Mouse (Mus musculus) frontal cortex, postnatal 14 days (tissue): ENCODE results near the gene Cd2ap.
A peak's percentile ranks its signal among the peaks of the same experiment; 100 is the strongest.
"Not testable (repeated sequence)": the region's sequence is repeated elsewhere in the genome, so short reads cannot be mapped to it uniquely, and the experiment has no call there.

Experiments
- DNase-seq, 2 experiments: peaks; one replicate each; pipeline ENCODE4 v3.0.0; 2022; ENCODE audit warnings: low spot score in 2 of 2

Cd2ap gene

DNA sequence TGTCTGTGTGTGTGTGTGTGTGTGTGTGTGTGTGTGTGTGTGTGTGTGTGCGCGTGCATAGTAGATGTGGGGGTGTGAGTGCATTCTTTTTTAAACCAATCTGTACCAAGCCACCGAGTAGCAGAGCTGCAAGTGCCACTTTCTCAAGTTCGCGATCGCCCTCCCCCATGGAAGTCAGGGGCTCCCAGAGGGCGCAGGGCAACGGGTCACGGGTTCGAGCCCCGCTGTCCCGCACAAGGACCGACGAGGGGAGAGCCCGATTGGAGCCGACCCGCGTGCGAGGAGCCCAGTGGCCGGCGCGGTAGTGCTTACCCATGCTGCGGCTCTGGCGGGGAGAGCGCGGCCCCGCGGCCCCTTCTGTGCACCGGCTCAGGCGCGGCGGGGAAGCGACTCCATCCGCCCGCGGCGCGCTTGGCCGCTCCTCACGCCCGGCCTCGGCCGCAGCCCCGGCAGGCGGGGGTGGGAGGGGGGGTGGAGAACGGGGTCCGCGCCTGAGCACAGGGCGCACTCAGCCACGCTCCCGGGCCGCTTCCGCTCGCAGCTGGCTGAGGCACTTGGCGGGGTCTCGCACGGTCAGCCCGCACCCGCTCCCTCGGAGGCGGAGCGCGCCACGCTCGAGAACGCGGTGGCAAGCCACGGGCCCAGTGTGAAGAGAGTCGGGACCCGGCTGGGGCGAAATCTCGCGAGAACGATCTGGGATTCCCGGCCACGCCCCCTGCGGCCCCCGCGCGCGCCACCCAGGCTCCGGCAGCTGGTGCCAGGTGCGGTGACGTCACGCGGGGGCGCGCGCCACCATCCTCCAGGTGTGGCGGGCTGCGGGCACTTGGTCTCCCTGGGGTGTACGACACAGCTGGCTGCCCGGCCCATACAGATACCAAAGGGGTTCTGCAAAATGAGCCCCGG, at the start of gene Cd2ap:
Gene Cd2ap, minus strand, starts transcription at position 665 of the 903 bp plus-strand sequence.
- DNase-seq = peak; percentile 90 to 95

DNA sequence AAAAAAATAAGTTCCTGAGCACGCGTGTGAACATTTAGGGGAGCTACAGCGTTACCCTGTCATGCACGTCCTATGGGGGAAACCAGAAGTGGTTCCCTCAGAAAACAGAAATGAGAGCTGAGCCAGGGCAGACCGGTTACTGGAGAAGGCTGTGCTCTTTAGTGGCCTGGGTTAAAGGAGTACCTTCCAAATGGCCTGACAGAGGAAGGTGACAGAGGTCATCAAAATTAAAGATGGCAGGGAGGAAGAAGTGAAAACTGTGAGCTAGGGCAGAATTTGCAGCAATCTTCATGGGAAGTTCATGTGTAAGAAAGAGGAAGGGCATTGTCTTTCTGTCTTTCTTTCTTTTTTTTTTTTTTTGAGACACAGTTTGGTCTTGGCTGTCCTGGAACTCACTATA, 48.3 kb upstream of the Cd2ap start:
- no peak for DNase-seq

DNA sequence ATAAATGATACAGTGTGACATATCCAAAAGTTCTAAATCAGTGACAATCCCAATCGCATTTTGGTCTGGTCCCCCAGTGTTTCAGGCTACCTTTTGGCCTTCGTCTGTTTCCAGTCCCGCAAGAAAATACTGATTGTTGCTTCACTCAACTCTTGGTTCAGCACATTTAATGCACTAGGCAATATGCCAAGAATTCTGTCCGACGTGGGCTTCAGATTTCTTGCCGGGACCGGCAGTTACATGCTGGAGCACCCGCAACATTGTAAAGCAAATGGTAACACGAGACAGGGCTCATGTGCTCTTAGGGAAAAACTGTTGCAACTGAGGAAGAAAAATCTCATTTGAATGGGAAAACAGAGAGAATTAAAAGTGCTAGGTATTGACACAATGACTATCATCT, 42.3 kb upstream of the Cd2ap start:
- no peak for DNase-seq

DNA sequence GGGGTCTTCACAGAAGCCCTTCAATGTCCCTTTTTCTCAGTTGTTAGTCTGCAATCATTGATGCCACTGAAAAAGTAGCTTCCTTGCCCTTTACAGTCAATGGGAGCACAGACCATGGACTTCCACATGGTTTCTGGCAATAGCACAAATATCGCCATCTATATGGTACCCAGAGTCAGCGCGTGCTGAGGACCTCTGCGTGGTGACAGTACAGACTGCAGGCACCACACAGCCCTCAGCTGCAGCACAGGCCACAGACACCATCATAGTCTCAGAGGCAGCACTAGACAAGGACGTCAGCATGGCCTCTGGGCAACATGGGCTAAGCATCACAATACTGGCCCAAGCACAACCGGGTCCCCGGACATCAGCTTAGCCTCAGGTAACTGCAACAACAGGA, 38.3 kb upstream of the Cd2ap start:
- DNase-seq = no peak

DNA sequence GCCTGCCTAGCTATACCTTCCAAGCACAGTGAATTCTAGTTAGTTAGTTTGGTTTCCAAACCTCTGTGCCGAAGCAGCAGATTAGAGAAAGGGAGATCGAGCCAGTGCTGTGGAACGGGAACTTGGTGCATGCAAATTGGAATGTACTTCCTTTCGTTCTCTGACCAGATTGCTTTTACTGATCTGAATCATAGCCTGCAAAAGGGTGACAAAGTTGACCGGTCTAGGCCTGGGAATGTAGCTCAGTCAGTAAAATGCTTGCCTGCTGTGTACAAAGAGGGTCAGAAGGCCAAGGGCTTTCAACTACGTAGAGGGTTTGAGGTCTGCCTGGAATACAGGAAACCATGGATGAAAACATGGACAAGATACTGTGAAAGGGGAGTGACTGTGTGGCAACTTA, 35.7 kb upstream of the Cd2ap start:
- no peak for DNase-seq

DNA sequence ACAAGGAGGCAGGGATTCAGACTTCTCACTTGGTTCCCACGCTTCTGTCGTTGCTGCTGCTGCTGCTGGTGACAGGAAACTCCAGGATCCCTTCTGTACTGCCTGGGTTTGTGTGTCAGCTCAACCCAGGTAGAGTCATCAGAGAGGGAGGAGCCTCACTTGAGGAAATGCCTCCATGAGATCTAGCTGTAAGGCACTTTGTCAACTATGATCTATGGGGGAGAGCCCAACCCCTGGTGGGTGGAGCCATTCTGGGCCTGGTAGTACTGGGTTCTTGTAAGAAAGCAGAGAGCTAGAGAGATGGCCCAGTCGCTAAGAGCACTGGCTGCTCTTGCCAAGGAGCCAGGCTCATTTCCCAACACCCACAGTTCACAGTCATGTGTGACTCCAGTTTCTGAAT, 34.0 kb upstream of the Cd2ap start:
- no peak for DNase-seq

DNA sequence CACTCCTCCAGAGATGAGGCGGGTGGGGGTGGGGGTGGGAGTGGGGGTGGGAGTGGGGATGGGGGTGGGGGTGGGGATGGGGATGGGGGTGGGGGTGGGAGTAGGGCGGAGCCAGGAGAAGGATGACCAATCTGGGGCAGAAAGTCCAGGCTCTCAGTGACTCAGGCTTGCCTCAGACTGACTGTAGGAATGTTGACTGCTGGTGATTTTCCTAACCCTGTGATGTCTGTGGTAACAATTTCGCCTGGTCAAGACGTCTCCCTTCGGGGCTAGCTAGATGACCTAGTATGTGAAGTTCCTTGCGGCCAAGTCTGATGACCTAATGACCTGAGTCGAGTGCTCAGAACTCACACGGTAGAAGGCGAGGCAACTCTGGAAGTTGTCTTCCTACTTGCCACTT, 32.9 kb upstream of the Cd2ap start:
- no peak for DNase-seq

DNA sequence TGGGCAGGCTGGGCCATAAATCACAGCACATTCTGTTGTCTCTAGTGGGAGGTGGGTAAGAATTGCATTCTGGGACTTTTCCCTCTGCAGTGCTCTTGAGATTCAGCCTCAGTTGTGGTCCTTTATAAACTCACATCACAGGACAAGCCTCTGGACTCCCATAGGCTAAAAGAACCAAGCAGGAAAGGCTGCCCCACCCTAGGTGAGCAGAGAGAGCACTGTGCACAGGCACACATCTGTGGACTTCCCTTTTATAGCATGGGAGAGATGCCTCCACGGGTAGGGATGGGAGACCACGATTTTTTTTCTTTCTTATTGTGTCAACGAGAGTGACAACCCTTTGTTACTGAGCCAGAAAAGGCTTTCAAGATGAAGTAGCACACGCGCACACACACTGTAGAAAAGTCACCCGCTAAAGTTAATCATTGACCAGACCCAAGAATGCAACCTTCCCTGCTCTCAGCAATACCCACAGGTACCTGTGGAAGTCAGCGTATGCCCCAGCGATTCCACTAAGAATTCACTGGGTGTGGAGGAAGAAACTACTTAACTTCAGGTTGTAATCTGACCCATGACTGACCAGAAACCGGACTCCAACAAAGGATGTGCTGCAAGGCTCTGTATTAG, 32.4 kb upstream of the Cd2ap start:
- DNase-seq = no peak

DNA sequence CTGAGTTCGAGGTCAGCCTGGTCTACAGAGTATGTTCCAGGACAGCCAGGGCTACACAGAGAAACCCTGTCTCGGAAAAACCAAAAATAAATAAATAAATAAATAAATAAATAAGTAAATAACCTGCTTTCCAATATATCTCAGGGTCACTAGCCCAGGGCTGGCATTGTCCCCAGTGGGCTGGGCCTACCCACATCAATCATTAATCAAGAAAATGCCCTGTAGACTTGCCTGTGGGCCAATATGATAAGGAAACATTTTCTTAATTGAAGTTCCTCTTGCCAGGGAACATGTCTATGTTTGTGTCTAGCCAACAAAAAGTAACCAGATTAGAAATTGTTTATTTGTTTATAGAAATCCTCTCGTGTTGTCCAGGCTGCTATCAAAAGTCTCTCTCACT, 31.7 kb upstream of the Cd2ap start:
- no peak for DNase-seq

DNA sequence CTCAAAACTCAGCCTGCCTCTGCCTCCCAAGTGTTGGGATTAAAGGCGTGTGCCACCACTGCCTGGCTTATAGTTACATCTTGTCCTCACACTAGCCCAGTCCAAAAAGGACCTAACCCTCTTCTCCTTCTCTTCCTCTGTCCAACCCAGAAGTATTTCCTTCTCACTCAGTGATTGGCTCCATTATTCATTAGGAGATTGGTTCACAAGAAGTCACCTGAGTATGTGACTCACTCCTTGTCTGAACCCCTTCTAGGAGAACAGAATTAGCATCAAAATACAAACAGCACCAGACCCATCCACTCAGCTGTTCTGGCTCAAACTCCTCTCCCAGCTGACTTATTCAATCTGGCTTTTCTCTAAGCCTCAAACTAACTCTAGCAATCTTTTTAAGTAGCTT, 30.0 kb upstream of the Cd2ap start:
- not testable (repeated sequence) for DNase-seq

DNA sequence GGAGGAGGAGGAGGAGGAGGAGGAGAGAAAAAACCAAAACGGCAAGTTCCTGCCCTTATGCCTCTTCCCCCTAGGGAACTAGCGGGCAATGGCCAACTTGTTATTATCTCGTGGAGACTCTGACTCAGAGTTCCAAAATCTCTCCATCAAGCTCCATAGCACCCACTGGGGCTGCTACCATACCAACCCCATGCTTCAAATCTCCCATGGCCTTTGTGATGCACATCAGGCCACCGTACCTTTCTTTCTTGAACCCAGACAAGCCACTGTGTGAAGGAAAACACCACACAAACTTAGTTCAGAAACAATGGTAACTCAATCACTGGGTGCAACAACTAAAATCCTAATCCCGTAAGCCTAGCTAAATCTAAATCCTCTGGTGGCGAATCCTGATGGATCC, 29.5 kb upstream of the Cd2ap start:
- no peak for DNase-seq

DNA sequence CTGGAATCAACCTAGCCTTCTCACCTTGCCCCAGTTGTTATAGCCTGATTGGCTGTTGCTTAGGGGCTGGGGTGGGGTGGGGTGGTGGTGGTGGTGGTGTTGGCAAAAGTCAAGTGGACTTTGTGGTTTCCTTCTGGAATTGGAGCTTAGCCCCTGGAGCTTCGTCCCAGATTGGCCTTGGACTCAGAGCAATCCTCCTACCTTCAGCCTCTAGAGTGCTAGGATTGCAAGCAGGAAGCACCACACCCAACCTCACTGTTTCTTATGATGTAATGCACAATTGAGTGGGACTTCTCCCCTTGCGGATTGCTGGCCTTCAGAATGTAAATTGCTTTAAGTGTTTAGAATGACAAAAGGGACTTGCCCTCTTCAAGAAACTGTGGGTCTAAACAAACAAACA, 24.3 kb upstream of the Cd2ap start:
- no peak for DNase-seq

DNA sequence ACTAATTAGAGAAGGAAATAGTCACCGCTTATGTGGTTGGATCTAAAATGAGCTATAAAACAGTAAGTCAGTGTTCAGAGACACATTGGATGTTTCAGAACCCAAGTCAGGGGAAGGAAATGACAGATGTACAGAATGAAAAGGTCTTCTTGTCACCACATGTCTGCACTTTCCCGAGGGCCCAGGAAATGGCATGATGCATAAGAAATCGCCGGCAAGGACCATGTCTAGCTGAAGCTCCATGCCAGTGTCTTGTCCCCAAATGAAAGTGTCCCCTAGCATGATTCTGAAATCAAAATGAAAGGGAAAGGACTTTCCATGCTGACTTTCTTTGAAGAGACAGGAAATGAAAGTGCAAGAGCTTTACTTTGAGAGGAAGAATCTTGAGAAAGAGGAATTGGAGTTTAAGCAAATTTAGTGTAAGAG, 10.8 kb upstream of the Cd2ap start:
- no peak for DNase-seq

DNA sequence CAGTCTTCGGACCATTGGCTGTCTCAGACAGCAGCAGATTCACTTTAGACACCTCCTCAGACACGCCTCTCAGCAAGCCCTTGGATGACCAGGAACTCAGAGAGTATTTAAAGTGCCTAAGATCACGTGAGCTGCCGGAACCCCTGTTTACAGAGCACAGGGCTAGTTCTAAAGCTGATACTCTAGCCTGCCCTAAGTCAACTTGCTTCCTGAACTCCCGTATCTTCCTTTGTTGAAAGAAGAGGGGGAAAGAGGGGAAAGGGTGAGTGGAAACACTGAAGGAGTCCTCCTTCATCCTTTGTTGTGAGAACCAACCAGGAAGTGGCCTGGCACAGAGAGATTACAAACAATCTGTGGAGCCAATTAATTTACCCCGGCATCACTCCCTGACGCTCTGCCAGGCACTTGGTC, 8.6 kb upstream of the Cd2ap start:
- no peak for DNase-seq

DNA sequence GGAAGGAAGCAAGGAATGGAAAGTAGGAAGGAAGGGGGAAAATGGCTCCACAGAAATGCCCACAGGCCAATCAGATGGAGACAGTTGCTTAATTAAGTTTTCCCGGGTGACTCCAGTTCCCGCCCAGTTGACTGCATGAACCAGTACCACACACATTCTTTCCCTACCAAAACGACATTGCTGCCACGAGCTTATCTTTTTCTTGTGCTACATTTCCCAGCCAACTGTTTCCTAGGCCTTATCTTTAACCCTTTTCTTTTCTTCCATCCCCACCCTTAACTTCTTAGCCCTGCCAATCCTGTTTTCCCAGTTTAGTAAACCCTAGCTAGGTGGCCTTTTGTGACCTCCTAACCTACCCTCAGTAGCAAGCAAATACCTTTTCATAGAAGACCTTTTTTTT, 7.9 kb upstream of the Cd2ap start:
- DNase-seq = no peak

DNA sequence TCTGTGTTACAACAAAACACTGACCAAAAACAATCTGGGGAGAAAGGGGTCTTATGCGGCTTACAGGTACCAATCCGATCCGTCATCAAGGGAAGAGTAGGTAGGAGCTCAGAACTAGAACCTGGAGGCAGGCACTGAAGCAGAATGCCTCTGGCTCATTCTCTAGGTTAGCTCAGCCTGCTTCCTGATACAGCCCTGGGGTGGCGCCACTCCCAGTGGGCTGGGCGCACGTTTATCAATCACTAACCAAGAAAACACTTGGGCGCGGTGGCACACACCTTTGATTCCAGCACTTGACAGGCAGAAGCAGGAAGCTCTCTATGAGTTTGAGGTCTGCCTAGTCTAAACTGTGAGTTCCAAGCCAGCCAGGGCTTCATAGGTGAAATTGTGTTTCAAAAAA, 7.3 kb upstream of the Cd2ap start:
- no peak for DNase-seq

DNA sequence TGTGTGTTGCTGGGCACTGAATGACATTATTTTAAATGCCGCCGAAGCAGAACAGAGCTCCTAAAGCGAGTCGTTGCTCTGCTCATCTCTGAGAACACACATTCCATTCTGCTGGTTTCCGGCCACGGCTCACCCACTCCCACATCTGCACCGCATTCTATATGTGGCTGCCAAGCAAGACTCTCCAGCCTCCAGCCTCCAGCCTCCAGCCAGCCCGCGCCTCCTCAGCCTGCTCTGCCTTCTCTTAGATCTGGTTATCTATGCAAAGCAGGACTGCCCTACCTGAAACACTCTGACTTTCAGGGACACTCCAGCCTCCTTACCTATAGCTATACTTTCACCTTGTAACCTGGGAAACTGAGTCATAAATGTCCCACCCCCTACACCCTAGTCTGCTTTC, 6.8 kb upstream of the Cd2ap start:
- DNase-seq = peak in 1 of 2 experiments; percentile 17

DNA sequence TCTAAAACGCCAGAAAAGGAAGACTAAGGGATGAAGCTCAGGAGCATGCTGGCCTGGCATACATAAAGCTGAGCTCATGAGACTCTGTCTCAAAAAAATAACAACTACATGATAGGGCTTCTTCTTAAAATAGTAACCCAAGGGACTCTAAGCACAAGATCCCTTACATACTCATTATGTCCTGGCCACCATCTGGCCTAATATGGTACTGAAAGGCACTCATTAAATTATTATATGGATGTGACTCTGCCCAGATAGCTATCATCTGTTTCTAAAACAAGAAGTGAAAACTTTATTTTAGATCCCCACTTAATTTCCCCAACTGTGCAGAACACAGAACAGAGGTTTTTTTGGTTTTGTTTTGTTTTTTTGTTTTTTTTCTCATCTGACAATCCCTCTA, 6.4 kb upstream of the Cd2ap start:
- DNase-seq = no peak

DNA sequence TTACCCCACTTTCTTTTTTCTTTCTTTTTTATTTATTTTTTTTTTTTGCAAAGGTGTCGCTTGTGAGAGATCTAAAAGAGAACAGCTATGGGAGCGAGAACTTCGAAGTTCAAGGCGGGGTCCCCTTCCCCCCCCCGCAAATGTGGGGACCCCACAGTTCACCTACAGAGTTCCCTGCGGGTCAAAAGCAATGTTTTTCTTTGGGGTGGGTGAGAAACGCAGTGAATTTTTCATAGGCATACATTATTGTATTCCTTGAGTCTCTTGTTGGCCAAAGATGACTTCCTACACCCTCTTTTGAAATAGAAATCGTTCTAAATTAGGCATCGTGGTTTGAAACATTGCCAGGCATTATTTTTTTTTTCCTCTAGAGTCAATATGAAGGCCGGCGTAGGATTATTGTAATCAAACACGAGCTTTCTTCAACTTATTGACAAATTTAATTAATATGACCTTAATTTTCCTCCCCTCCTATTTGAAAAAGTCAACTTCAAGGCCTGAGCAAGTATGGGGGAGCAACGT, 500 bp upstream of the Cd2ap start:
- DNase-seq = no peak

DNA sequence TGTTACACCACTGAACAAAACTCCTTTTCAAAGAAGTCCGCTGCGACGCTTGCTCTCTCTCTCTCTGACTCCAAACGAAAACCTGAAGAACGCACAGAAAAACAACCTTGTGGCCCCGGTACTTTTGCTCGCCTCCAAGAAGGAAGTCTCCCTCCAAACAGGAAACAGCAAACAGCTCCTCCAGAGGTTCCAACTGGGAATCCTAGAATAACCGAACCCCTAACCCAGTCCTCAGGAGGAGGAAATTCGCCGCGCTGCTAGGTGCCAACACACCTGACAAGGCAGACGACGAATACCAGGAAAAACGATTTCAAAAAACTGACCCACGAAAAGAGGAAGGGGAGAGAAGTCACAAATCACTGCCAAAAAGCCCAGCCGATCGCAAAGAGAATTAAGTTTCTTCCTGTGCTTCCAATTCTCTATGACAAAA, 879 bp downstream of the Cd2ap start:
- peak; percentile 22 to 24 for DNase-seq

DNA sequence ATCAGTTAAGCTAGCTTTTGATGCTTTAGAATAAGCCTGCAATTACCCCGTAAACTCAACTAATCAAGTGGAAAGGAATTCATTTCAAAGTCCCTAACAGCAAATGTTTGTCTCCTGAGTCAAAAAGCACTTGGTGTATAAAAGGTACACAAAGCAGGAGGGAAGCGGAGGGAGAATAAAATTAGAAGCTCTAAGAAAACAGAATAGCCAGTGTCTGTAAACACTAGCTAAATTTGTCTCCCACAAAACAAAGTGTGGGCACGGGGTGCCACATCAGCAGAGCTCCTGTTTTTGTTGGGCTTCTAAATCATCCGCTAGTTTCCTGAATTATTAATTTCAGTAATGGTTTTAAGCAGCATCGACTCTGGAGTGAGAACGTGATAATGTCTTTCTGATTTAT, 1.4 kb downstream of the Cd2ap start:
- DNase-seq = no peak

DNA sequence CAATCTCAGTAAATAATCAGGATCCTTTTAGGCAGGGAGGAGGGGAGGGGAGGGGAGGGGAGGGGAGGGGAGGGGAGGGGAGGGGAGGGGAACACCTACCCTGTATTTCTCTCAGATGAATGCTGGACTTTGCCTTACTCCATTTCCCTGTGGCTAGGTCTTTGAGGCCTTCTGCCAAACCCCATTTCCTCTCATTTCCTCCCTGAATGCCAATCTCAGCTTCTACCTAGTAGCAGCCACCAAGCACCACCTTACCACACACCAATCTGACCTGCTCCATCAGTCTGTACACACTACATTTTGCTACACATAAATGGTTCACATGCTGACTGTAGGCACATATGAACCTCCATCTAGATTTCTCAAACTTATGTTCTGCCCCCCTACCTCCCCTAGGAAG, 6.0 kb downstream of the Cd2ap start:
- DNase-seq = no peak

DNA sequence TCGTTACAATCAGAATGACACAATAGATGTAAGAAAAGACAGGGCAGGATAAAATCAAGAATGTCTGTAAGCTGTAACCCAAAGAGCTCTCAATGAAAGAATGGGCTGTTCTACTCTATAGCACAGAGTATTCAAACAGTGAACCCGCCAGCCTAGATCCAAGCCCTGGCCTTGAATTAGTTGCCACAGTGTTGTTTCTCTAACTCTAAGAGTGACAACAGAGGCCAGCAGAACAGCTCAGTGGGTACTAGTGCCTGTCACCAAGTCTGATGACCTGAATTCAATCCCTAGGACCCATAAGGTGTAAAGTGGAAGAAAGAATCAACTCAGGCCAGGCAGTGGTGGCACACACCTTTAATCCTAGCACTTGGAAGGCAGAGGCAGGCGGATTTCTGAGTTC, 13.3 kb downstream of the Cd2ap start:
- DNase-seq = no peak
